Mouse (Mus musculus) MEL (cell line): ENCODE data around the gene S100pbp. TPM values are rescaled to one million over a fixed set of nuclear protein-coding genes. Genes with fewer than 3 reads are reported as not detected.
A peak's percentile ranks its signal among the peaks of the same experiment; 100 is the strongest.

Source experiments
- DNase-seq: peaks from one replicate; pipeline ENCODE4 v3.0.0; 2011; ENCODE audit warnings: low read depth, low spot score
- H3K27ac ChIP-seq: 2 replicates; pipeline ENCODE4 v1.5.1; 2012; ENCODE audit warnings: low read depth, mild to moderate bottlenecking, control low read depth, low read length, moderate library complexity; ENCODE audit not compliant: control insufficient read depth
- H3K27me3 ChIP-seq, 2 experiments: fragments of 150-350 bp in 1 of 2; sonication (generic) in 1 of 2; 2 replicates each; pipeline ENCODE4 v1.6.1; 2012; ENCODE audit warnings: low read length in 2 of 2, mild to moderate bottlenecking in 2 of 2, improper control_type of control experiment in 1 of 2, moderate library complexity in 1 of 2; ENCODE audit not compliant: insufficient read depth in 2 of 2, control insufficient read depth in 1 of 2
- H3K36me3 ChIP-seq, 2 experiments: 2 replicates each; pipeline ENCODE4 v1.6.1; 2012 to 2014; ENCODE audit warnings: low read length in 2 of 2, improper control_type of control experiment in 1 of 2, inconsistent platforms in 1 of 2, mild to moderate bottlenecking in 1 of 2; ENCODE audit not compliant: insufficient read depth in 2 of 2, control insufficient read depth in 1 of 2
- H3K4me1 ChIP-seq, 2 experiments: fragments of 150-350 bp in 1 of 2; sonication (generic) in 1 of 2; 2 replicates each; pipeline ENCODE4 v1.6.1; 2012; ENCODE audit warnings: low read length in 2 of 2, improper control_type of control experiment in 1 of 2, mild to moderate bottlenecking in 1 of 2; ENCODE audit not compliant: insufficient read depth in 2 of 2, control insufficient read depth in 1 of 2
- H3K4me3 ChIP-seq, 2 experiments: fragments of 150-350 bp in 1 of 2; sonication (generic) in 1 of 2; 2 replicates each; pipeline ENCODE4 v1.5.1; 2012; ENCODE audit warnings: low read depth in 2 of 2, low read length in 2 of 2, mild to moderate bottlenecking in 2 of 2, moderate library complexity in 2 of 2, control low read depth in 1 of 2, improper control_type of control experiment in 1 of 2; ENCODE audit not compliant: control insufficient read depth in 1 of 2, insufficient read depth in 1 of 2
- H3K79me2 ChIP-seq: 2 replicates; pipeline ENCODE4 v1.6.1; 2012; ENCODE audit warnings: mild to moderate bottlenecking, low read length, moderate library complexity; ENCODE audit not compliant: control insufficient read depth, poor library complexity, insufficient read depth
- H3K9ac ChIP-seq: 2 replicates; pipeline ENCODE4 v1.6.1; 2012; ENCODE audit warnings: low read depth, mild to moderate bottlenecking, control low read depth, low read length, moderate library complexity; ENCODE audit not compliant: control insufficient read depth, poor library complexity, severe bottlenecking
- H3K9me3 ChIP-seq: fragments of 150-350 bp; sonication (generic); replicated peaks from 2 replicates; pipeline ENCODE4 v1.6.1; 2012; ENCODE audit warnings: mild to moderate bottlenecking, low read length, improper control_type of control experiment, moderate library complexity; ENCODE audit not compliant: insufficient read depth
- BHLHE40 ChIP-seq: IDR thresholded peaks from 2 replicates; pipeline ENCODE4 v1.6.1; 2012; ENCODE audit warnings: low read depth, mild to moderate bottlenecking, inconsistent platforms, low read length, improper control_type of control experiment, borderline replicate concordance
- CHD2 ChIP-seq: IDR thresholded peaks from 2 replicates; pipeline ENCODE4 v1.6.1; 2011; ENCODE audit warnings: low read length, improper control_type of control experiment
- ELF1 ChIP-seq: IDR thresholded peaks from 2 replicates; pipeline ENCODE4 v1.6.1; 2014; ENCODE audit warnings: low read depth, mild to moderate bottlenecking, inconsistent platforms, low read length, improper control_type of control experiment, moderate library complexity
- EP300 ChIP-seq, 2 experiments: IDR thresholded peaks; 2 replicates each; pipeline ENCODE4 v1.6.1; 2011; ENCODE audit warnings: improper control_type of control experiment in 2 of 2, low read length in 2 of 2, low read depth in 1 of 2, mild to moderate bottlenecking in 1 of 2
- ETS1 ChIP-seq: IDR thresholded peaks from 2 replicates; pipeline ENCODE4 v1.6.1; 2012; ENCODE audit warnings: low read depth, mild to moderate bottlenecking, inconsistent platforms, low read length, improper control_type of control experiment, moderate library complexity
- GATA1 ChIP-seq: IDR thresholded peaks from 2 replicates; pipeline ENCODE4 v1.6.1; 2011; ENCODE audit warnings: low read depth, low read length, improper control_type of control experiment
- KAT2A ChIP-seq: conservative IDR thresholded peaks from 2 replicates; pipeline ENCODE4 v1.6.1; 2012; ENCODE audit warnings: low read depth, low read length, improper control_type of control experiment, inconsistent platforms
- MAX ChIP-seq: IDR thresholded peaks from 2 replicates; pipeline ENCODE4 v1.6.1; 2011; ENCODE audit warnings: low read length, improper control_type of control experiment
- MAZ ChIP-seq: IDR thresholded peaks from 2 replicates; pipeline ENCODE4 v1.6.1; 2012; ENCODE audit warnings: low read depth, mild to moderate bottlenecking, inconsistent platforms, low read length, improper control_type of control experiment
- MXI1 ChIP-seq: IDR thresholded peaks from 2 replicates; pipeline ENCODE4 v1.6.1; 2011; ENCODE audit warnings: mild to moderate bottlenecking, low read depth, low read length, improper control_type of control experiment
- POLR2A ChIP-seq, 2 experiments: IDR thresholded peaks; 2 replicates each; pipeline ENCODE4 v1.6.1; 2011 to 2012; ENCODE audit warnings: low read length in 2 of 2, mild to moderate bottlenecking in 2 of 2, control low read depth in 1 of 2, improper control_type of control experiment in 1 of 2, low read depth in 1 of 2, moderate library complexity in 1 of 2; ENCODE audit not compliant: control insufficient read depth in 1 of 2, insufficient read depth in 1 of 2, poor library complexity in 1 of 2
- POLR2AphosphoS2 ChIP-seq: IDR thresholded peaks from 2 replicates; pipeline ENCODE4 v1.6.1; 2011; ENCODE audit warnings: low read length, improper control_type of control experiment
- POLR2AphosphoS5 ChIP-seq: IDR thresholded peaks from 2 replicates; pipeline ENCODE4 v1.6.1; 2012; ENCODE audit warnings: low read depth, borderline replicate concordance, mild to moderate bottlenecking, inconsistent platforms, low read length, moderate library complexity, mixed read lengths
- RAD21 ChIP-seq: IDR thresholded peaks from 2 replicates; pipeline ENCODE4 v1.6.1; 2011; ENCODE audit warnings: mild to moderate bottlenecking, low read depth, low read length, improper control_type of control experiment
- RCOR1 ChIP-seq: IDR thresholded peaks from 2 replicates; pipeline ENCODE4 v1.6.1; 2012; ENCODE audit warnings: low read depth, mild to moderate bottlenecking, inconsistent platforms, low read length, improper control_type of control experiment
- SIN3A ChIP-seq: IDR thresholded peaks from 2 replicates; pipeline ENCODE4 v1.6.1; 2012; ENCODE audit warnings: low read length, improper control_type of control experiment, inconsistent platforms
- SMC3 ChIP-seq: IDR thresholded peaks from 2 replicates; pipeline ENCODE4 v1.6.1; 2011; ENCODE audit warnings: low read depth, low read length, improper control_type of control experiment
- TCF12 ChIP-seq: IDR thresholded peaks from 2 replicates; pipeline ENCODE4 v1.6.1; 2014; ENCODE audit warnings: low read depth, mild to moderate bottlenecking, inconsistent platforms, low read length, improper control_type of control experiment, moderate library complexity
- UBTF ChIP-seq: IDR thresholded peaks from 2 replicates; pipeline ENCODE4 v1.6.1; 2012; ENCODE audit warnings: low read depth, mild to moderate bottlenecking, inconsistent platforms, low read length, improper control_type of control experiment, moderate library complexity, borderline replicate concordance; ENCODE audit not compliant: insufficient read depth
- USF1 ChIP-seq: IDR thresholded peaks from 2 replicates; pipeline ENCODE4 v1.6.1; 2014; ENCODE audit warnings: low read depth, mild to moderate bottlenecking, inconsistent platforms, low read length, improper control_type of control experiment, moderate library complexity
- USF2 ChIP-seq, 2 experiments: IDR thresholded peaks; 2 replicates each; pipeline ENCODE4 v1.6.1; 2011 to 2012; ENCODE audit warnings: improper control_type of control experiment in 2 of 2, low read length in 2 of 2, borderline replicate concordance in 1 of 2, inconsistent platforms in 1 of 2, low read depth in 1 of 2, mild to moderate bottlenecking in 1 of 2; ENCODE audit not compliant: insufficient read depth in 1 of 2
- ZKSCAN1 ChIP-seq: IDR thresholded peaks from 2 replicates; pipeline ENCODE4 v1.6.1; 2012; ENCODE audit warnings: low read depth, mild to moderate bottlenecking, inconsistent platforms, low read length, improper control_type of control experiment, moderate library complexity
- ZMIZ1 ChIP-seq: IDR thresholded peaks from 2 replicates; pipeline ENCODE4 v1.6.1; 2012; ENCODE audit warnings: low read depth, mild to moderate bottlenecking, inconsistent platforms, low read length, improper control_type of control experiment, moderate library complexity
- polyA plus RNA-seq, 2 experiments: library from polyadenylated mRNA; stranded (reverse) in 1 of 2; unstranded in 1 of 2; fragments of >175 nt in 1 of 2; fragments of >200 nt in 1 of 2; gene quantifications; 2 replicates each; pipeline versions ENCODE4 v1.2.1 to v1.2.4; 2012; ENCODE audit warnings: low replicate concordance in 2 of 2, low read depth in 1 of 2; ENCODE audit not compliant: insufficient read length in 2 of 2, insufficient read depth in 1 of 2, missing spikeins in 1 of 2
- total RNA-seq: library from RNA; depleted of rRNA; stranded (reverse); fragments of 300-350 nt; gene quantifications from 2 replicates; pipeline ENCODE4 v1.2.3, GENCODE M21; 2012

S100pbp gene
- total and polyA plus RNA-seq, 3 experiments: 11.6 to 28.3 TPM; not detected in 1

DNA sequence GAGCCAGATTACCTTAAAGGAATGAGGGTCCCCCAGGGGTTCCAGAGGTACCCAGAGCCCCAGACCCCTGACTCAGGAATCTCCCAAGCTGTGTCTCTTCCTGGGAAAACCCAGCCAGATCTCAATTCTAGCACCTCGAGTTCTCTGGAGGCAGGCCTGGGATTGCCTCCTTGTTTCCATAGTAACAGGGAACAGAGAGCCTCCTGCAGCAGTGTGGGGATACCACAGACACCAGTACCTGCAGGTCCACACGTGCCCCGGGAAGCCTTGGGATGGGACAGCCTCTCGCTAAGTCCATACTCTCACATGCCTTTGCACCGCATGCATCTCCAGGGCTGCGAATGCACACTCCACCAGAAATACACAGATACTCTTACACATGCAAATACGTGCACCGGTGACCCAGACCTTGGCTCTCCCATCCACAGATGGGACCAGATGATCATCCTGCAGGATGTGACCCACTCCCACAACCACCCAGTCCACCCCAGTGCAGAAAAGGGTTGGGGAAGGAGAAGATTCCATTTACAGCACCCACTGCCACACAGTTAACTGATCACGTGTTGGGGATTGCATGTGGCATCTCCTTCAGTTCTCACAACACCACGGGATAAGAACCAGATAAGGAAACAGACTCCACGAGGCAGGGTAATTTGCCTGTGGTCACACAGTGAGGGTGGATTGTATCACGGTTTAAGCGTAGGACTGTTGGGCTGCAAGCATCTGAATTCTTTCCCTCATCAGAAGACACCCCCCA, 60.8 kb downstream of the S100pbp start:
- no peaks in the 10 kb centered on the region for H3K27me3 ChIP-seq
- no peak overlapping the region for H3K27ac ChIP-seq
- peak; percentile 36 for DNase-seq
- H3K79me2 ChIP-seq: no peaks in the 10 kb centered on the region; the same call in 1 of the 2 replicates
- peaks cover 0 to 3% of the 10 kb centered on the region in 2 experiments; a peak in 1 of 4 replicates for H3K36me3 ChIP-seq
- no peaks in the 10 kb centered on the region for H3K9me3 ChIP-seq
- H3K9ac ChIP-seq: no peak overlapping the region; the same call in 1 of the 2 replicates
- H3K4me3 ChIP-seq: peak overlapping the region in 1 of 2 experiments; percentile 43; a peak in 3 of 4 replicates
- TF ChIP-seq GATA1 (0 out of 2 replicates have a peak, but pooled peaks have one; percentile 7), CHD2 (no peak), BHLHE40 (peak; percentile 62; the same call in 1 of the 2 replicates), ZKSCAN1 (no peak), UBTF (no peak), MAX (peak; percentile 74), USF2 (IDR thresholded peaks at IDR 0.05; ENCODE audit: borderline replicate concordance in 1 of 2, insufficient read depth in 1 of 2, low read depth in 1 of 2, low read length in 2 of 2) (peak in 1 of 2 experiments; percentile 55; a peak in 2 of 4 replicates), USF1 (peak; percentile 88), EP300 (IDR thresholded peaks at IDR 0.05; ENCODE audit: low read depth in 1 of 2, low read length in 2 of 2) (peak in 1 of 2 experiments; percentile 20; a peak in 1 of 4 replicates), MXI1 (peak; percentile 52; the same call in 1 of the 2 replicates), ZMIZ1 (no peak), SIN3A (peak; percentile 3; the same call in 1 of the 2 replicates)
- H3K4me1 ChIP-seq: peaks cover 6 to 17% of the 10 kb centered on the region in 2 experiments; a peak in 3 of 4 replicates

DNA sequence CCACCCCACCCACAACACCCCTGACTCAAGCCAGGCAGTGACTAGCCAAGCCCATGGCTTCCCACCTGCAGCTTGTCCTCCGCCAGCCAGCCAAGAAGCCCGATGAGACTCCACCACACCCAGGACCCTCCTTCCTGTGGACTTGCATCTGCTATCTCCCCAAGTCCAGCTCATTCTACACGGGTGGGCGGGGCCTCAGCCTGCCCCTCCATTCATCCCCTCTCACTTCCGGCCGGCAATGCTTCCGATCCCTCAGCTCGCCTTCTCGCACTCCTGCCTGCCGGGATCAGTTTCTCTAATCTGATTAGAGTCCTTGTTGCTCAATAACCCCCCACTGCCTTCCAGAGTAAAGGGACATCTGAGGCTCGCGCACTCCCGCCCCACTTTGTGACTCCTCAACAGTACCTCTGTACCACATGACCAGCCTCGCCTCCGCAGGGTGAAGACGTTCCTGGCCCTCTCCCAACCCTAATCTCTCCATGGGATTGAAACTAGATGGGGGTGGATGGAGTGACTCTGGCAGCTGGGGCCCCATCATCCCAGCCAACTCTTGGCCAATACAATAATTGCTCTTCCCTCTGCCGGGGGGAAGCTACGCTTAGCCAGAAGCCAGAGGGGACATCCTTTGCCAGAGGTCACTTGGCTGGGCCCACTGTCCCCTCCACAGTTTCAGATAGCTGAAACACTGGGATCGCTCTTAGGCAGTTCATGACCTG, 63.6 kb downstream of the S100pbp start:
- Histone ChIP-seq H3K27ac (peak overlapping the region; percentile 33), H3K27me3 (no peaks in the 10 kb centered on the region), H3K9me3 (no peaks in the 10 kb centered on the region), H3K4me3 (peak overlapping the region; percentile 53 to 58; a peak in 3 of 4 replicates), H3K9ac (peak overlapping the region; percentile 48), H3K36me3 (peaks cover 0 to 3% of the 10 kb centered on the region in 2 experiments; a peak in 1 of 4 replicates)
- DNase-seq: peak; percentile 67
- TF ChIP-seq BHLHE40 (no peak), MXI1 (peak; percentile 20; the same call in 1 of the 2 replicates), ELF1 (0 out of 2 replicates have a peak, but pooled peaks have one; percentile 33), MAZ (no peak), ETS1 (no peak), USF1 (peak; percentile 80), SMC3 (no peak), KAT2A (no peak), POLR2AphosphoS5 (no peak), POLR2A (IDR thresholded peaks at IDR 0.05; ENCODE audit: control insufficient read depth in 1 of 2, insufficient read depth in 1 of 2, low read depth in 1 of 2, low read length in 2 of 2, poor library complexity in 1 of 2) (no peak), SIN3A (peak; percentile 48; the same call in 1 of the 2 replicates), POLR2AphosphoS2 (no peak), ZMIZ1 (no peak), RAD21 (no peak), TCF12 (no peak), EP300 (IDR thresholded peaks at IDR 0.05; ENCODE audit: low read depth in 1 of 2, low read length in 2 of 2) (no peak; a peak in 1 of 4 replicates), RCOR1 (no peak)
- TF ChIP-seq, all 39 proteins: peak for 4
- H3K79me2 ChIP-seq: no peaks in the 10 kb centered on the region; the same call in 1 of the 2 replicates
- peaks cover 6 to 17% of the 10 kb centered on the region in 2 experiments; a peak in 3 of 4 replicates for H3K4me1 ChIP-seq
